Mouse (Mus musculus): ENCODE measurements around the gene Ist1. TPM values are rescaled to one million over a fixed set of nuclear protein-coding genes. Genes with fewer than 3 reads are reported as not detected.

Ist1 gene
- polyA plus RNA-seq, 1 experiment: 74.4 TPM

GRCm38 (mm10) chr8:109692443-109693145 is 466 bp downstream of the Ist1 start:
- H3K4me1 ChIP-seq (ENCODE audit: control insufficient read depth, insufficient read depth, low read length): 0 out of 2 replicates have a peak, but pooled peaks cover 4% of the 10 kb centered on the region
- peak overlapping the region; percentile 23 for H3K27ac ChIP-seq (ENCODE audit: insufficient read depth, low read length)
- peak overlapping the region; percentile 90 for H3K4me3 ChIP-seq (ENCODE audit: insufficient read depth, low read length)
- TF ChIP-seq POLR2A (IDR thresholded peaks at IDR 0.05; ENCODE audit: low read depth, low read length) (no peak), CTCF (IDR thresholded peaks at IDR 0.05; ENCODE audit: borderline replicate concordance, insufficient read depth, low read length) (no peak)

- Histone ChIP-seq H3K4me3 (ENCODE audit: insufficient read depth, low read length) (peak overlapping the region; percentile 90), H3K27ac (ENCODE audit: insufficient read depth, low read length) (no peak overlapping the region), H3K4me1 (ENCODE audit: control insufficient read depth, insufficient read depth, low read length) (0 out of 2 replicates have a peak, but pooled peaks cover 4% of the 10 kb centered on the region)
- TF ChIP-seq POLR2A (IDR thresholded peaks at IDR 0.05; ENCODE audit: low read depth, low read length): no peak
- no peak for TF ChIP-seq CTCF (IDR thresholded peaks at IDR 0.05; ENCODE audit: borderline replicate concordance, insufficient read depth, low read length)
Measured at GRCm38 (mm10) chr8:109691769-109692168, 1.3 kb downstream of the Ist1 start.

- H3K4me1 ChIP-seq (ENCODE audit: control insufficient read depth, insufficient read depth, low read length): no peaks in the 10 kb centered on the region
- no peak overlapping the region for H3K27ac ChIP-seq (ENCODE audit: insufficient read depth, low read length)
- no peak overlapping the region for H3K4me3 ChIP-seq (ENCODE audit: insufficient read depth, low read length)
- TF ChIP-seq CTCF (IDR thresholded peaks at IDR 0.05; ENCODE audit: borderline replicate concordance, insufficient read depth, low read length) (no peak), POLR2A (IDR thresholded peaks at IDR 0.05; ENCODE audit: low read depth, low read length) (no peak)
Measured at GRCm38 (mm10) chr8:109687248-109687647, 5.8 kb downstream of the Ist1 start.

- no peak overlapping the region for H3K4me3 ChIP-seq (ENCODE audit: insufficient read depth, low read length)
- H3K27ac ChIP-seq (ENCODE audit: insufficient read depth, low read length): no peak overlapping the region
- no peaks in the 10 kb centered on the region for H3K4me1 ChIP-seq (ENCODE audit: control insufficient read depth, insufficient read depth, low read length)
- no peak for TF ChIP-seq POLR2A (IDR thresholded peaks at IDR 0.05; ENCODE audit: low read depth, low read length)
- TF ChIP-seq CTCF (IDR thresholded peaks at IDR 0.05; ENCODE audit: borderline replicate concordance, insufficient read depth, low read length): no peak
Measured at GRCm38 (mm10) chr8:109682120-109682519, 10.9 kb downstream of the Ist1 start.

GRCm38 (mm10) chr8:109681535-109681934 is 11.5 kb downstream of the Ist1 start:
- no peak overlapping the region for H3K27ac ChIP-seq (ENCODE audit: insufficient read depth, low read length)
- no peak overlapping the region for H3K4me3 ChIP-seq (ENCODE audit: insufficient read depth, low read length)
- no peaks in the 10 kb centered on the region for H3K4me1 ChIP-seq (ENCODE audit: control insufficient read depth, insufficient read depth, low read length)
- no peak for TF ChIP-seq CTCF (IDR thresholded peaks at IDR 0.05; ENCODE audit: borderline replicate concordance, insufficient read depth, low read length)
- no peak for TF ChIP-seq POLR2A (IDR thresholded peaks at IDR 0.05; ENCODE audit: low read depth, low read length)

- Histone ChIP-seq H3K4me3 (ENCODE audit: insufficient read depth, low read length) (no peak overlapping the region), H3K4me1 (ENCODE audit: control insufficient read depth, insufficient read depth, low read length) (no peaks in the 10 kb centered on the region), H3K27ac (ENCODE audit: insufficient read depth, low read length) (no peak overlapping the region)
- no peak for TF ChIP-seq POLR2A (IDR thresholded peaks at IDR 0.05; ENCODE audit: low read depth, low read length)
- no peak for TF ChIP-seq CTCF (IDR thresholded peaks at IDR 0.05; ENCODE audit: borderline replicate concordance, insufficient read depth, low read length)
Measured at GRCm38 (mm10) chr8:109675896-109676643, 17.0 kb downstream of the Ist1 start.

GRCm38 (mm10) chr8:109673596-109673995 is 19.5 kb downstream of the Ist1 start:
- Histone ChIP-seq H3K4me1 (ENCODE audit: control insufficient read depth, insufficient read depth, low read length) (no peaks in the 10 kb centered on the region), H3K4me3 (ENCODE audit: insufficient read depth, low read length) (no peak overlapping the region), H3K27ac (ENCODE audit: insufficient read depth, low read length) (no peak overlapping the region)
- TF ChIP-seq POLR2A (IDR thresholded peaks at IDR 0.05; ENCODE audit: low read depth, low read length) (no peak), CTCF (IDR thresholded peaks at IDR 0.05; ENCODE audit: borderline replicate concordance, insufficient read depth, low read length) (no peak)

GRCm38 (mm10) chr8:109672656-109673055 is 20.4 kb downstream of the Ist1 start:
- H3K4me1 ChIP-seq (ENCODE audit: control insufficient read depth, insufficient read depth, low read length): no peaks in the 10 kb centered on the region
- H3K27ac ChIP-seq (ENCODE audit: insufficient read depth, low read length): no peak overlapping the region
- TF ChIP-seq CTCF (IDR thresholded peaks at IDR 0.05; ENCODE audit: borderline replicate concordance, insufficient read depth, low read length): no peak
- TF ChIP-seq POLR2A (IDR thresholded peaks at IDR 0.05; ENCODE audit: low read depth, low read length): no peak
- no peak overlapping the region for H3K4me3 ChIP-seq (ENCODE audit: insufficient read depth, low read length)

- no peak overlapping the region for H3K27ac ChIP-seq (ENCODE audit: insufficient read depth, low read length)
- TF ChIP-seq CTCF (IDR thresholded peaks at IDR 0.05; ENCODE audit: borderline replicate concordance, insufficient read depth, low read length) (no peak), POLR2A (IDR thresholded peaks at IDR 0.05; ENCODE audit: low read depth, low read length) (no peak)
- H3K4me1 ChIP-seq (ENCODE audit: control insufficient read depth, insufficient read depth, low read length): no peaks in the 10 kb centered on the region
- H3K4me3 ChIP-seq (ENCODE audit: insufficient read depth, low read length): no peak overlapping the region
Measured at GRCm38 (mm10) chr8:109666616-109667015, 26.4 kb downstream of the Ist1 start.

- Histone ChIP-seq H3K4me3 (ENCODE audit: insufficient read depth, low read length) (no peak overlapping the region), H3K27ac (ENCODE audit: insufficient read depth, low read length) (no peak overlapping the region), H3K4me1 (ENCODE audit: control insufficient read depth, insufficient read depth, low read length) (no peaks in the 10 kb centered on the region)
- no peak for TF ChIP-seq POLR2A (IDR thresholded peaks at IDR 0.05; ENCODE audit: low read depth, low read length)
- TF ChIP-seq CTCF (IDR thresholded peaks at IDR 0.05; ENCODE audit: borderline replicate concordance, insufficient read depth, low read length): no peak
Measured at GRCm38 (mm10) chr8:109662328-109662727, 30.7 kb downstream of the Ist1 start.
